Mouse (Mus musculus) cerebellum, adult 2 months (tissue): ENCODE data around the gene Nrxn3.

Experiments used
- CTCF ChIP-seq: fragments of 200-500 bp; IDR thresholded peaks from 2 replicates; pipeline ENCODE4 v1.5.1; 2011; ENCODE audit warnings: low read depth, mild to moderate bottlenecking, control low read depth, low read length, moderate library complexity, borderline replicate concordance; ENCODE audit not compliant: insufficient read depth
- POLR2A ChIP-seq: fragments of 200-500 bp; IDR thresholded peaks from 2 replicates; pipeline ENCODE4 v1.6.1; 2011; ENCODE audit warnings: low read length, control low read depth, borderline replicate concordance; ENCODE audit not compliant: insufficient read depth

- TF ChIP-seq CTCF (no peak), POLR2A (no peak)
Observed at GRCm38 (mm10) chr12:89241554-89241953, 518.9 kb downstream of the Nrxn3 start.
